Mouse (Mus musculus) thymus, postnatal 4 days (tissue): ENCODE results near the gene Ctdnep1.

Source experiments
- DNase-seq: peaks from one replicate; pipeline ENCODE4 v3.0.0; 2021

The Ctdnep1 gene

GRCm38 (mm10) chr11:70030651-70031320 is 49.8 kb downstream of the Ctdnep1 start:
- DNase-seq: no peak

GRCm38 (mm10) chr11:70031321-70031670 is 50.3 kb downstream of the Ctdnep1 start:
- DNase-seq: no peak

GRCm38 (mm10) chr11:70038174-70038573 is 57.2 kb downstream of the Ctdnep1 start:
- no peak for DNase-seq

- no peak for DNase-seq
These were observed 58.7 kb downstream of the Ctdnep1 start for GRCm38 (mm10) chr11:70039631-70040030.

GRCm38 (mm10) chr11:70040184-70040583 is 59.2 kb downstream of the Ctdnep1 start:
- no peak for DNase-seq
